29 mouse cellular contexts compared by ENCODE assay signal in genomic region chr2:130887456-130887855, GRCm38 (mm10). TPM values are rescaled to one million over a fixed set of nuclear protein-coding genes. Genes with fewer than 3 reads are reported as not detected.
A peak's percentile ranks its signal among the peaks of the same experiment; 100 is the strongest.
DNase-seq lines count a peak whose midpoint lies in the region; ATAC-seq and TF ChIP-seq lines count a peak whose summit lies in the region.
"Had no signal": no experiment of that assay in that cellular context is flagged by ENCODE, and none has a peak within 500 bp of the region (broad histone marks: within the 10 kb centered on the region; RNA-seq: fewer than 3 reads in every experiment).

No protein-coding gene starts in this region.

- no peak for ATAC-seq in heart, embryonic 12.5 days (ENCODE audit: insufficient number of reproducible peaks, low FRiP score)
- no peak for ATAC-seq in frontal cortex, adult (ENCODE audit: low TSS enrichment)
- ATAC-seq: forebrain, embryonic 13.5 days; forebrain, embryonic 16.5 days; intestine, postnatal 0 days; Patski had no signal

- H3K4me1 ChIP-seq in heart, adult 2 months (ENCODE audit: control insufficient read depth, insufficient read depth, low read length), result peaks cover 1% of the 10 kb centered on the region
- H3K4me1 ChIP-seq in heart, embryonic 12.5 days (replicated peaks), result no peaks in the 10 kb centered on the region
- peaks cover 2% of the 10 kb centered on the region; the same call in 1 of the 2 replicates for H3K4me1 ChIP-seq in embryonic fibroblast, embryonic 13.5 days (ENCODE audit: control insufficient read depth, insufficient read depth, low read length)
- H3K4me1 ChIP-seq: embryonic facial prominence, embryonic 10.5 days; embryonic facial prominence, embryonic 13.5 days; forebrain, embryonic 10.5 days; forebrain, embryonic 13.5 days; heart, embryonic 13.5 days; hindbrain, embryonic 12.5 days; hindbrain, embryonic 15.5 days had no signal

- peak overlapping the region; percentile 62 for H3K27ac ChIP-seq in heart, adult 2 months
- no peak overlapping the region for H3K27ac ChIP-seq in heart, embryonic 12.5 days (ENCODE audit: poor library complexity, severe bottlenecking)
- H3K27ac ChIP-seq in embryonic fibroblast, embryonic 13.5 days (ENCODE audit: insufficient read depth, low read length), result peak overlapping the region; percentile 52; the same call in 1 of the 2 replicates
- H3K27ac ChIP-seq: embryonic facial prominence, embryonic 10.5 days; embryonic facial prominence, embryonic 13.5 days; forebrain, embryonic 10.5 days; forebrain, embryonic 13.5 days; gastrocnemius, adult 2 months; heart, embryonic 13.5 days; hindbrain, embryonic 12.5 days; hindbrain, embryonic 15.5 days had no signal

- TF ChIP-seq CTCF in heart, adult 2 months (IDR thresholded peaks at IDR 0.05), result no peak
- no peak for TF ChIP-seq CTCF in embryonic fibroblast, embryonic 13.5 days (IDR thresholded peaks at IDR 0.05; ENCODE audit: borderline replicate concordance, insufficient read depth, low read length)

- H3K27me3 ChIP-seq in heart, adult 2 months (ENCODE audit: control insufficient read depth, insufficient read depth, low read length), result no peaks in the 10 kb centered on the region
- H3K27me3 ChIP-seq in heart, embryonic 12.5 days (replicated peaks), result no peaks in the 10 kb centered on the region
- H3K27me3 ChIP-seq: CH12.LX; embryonic facial prominence, embryonic 13.5 days; forebrain, embryonic 13.5 days; heart, embryonic 13.5 days; hindbrain, embryonic 12.5 days; hindbrain, embryonic 15.5 days; Patski had no signal

- H3K79me2 ChIP-seq in heart, adult 2 months (replicated peaks; ENCODE audit: control insufficient read depth, insufficient read depth, low read length), result no peaks in the 10 kb centered on the region

- DNase-seq in heart, adult 2 months, result no peak
- DNase-seq in kidney, adult 9 months, result peak; percentile 31
- no peak for DNase-seq in kidney, adult 18-20 months
- DNase-seq: adrenal gland, postnatal 10 days; adrenal gland, postnatal 36 days; B cell, adult 2 months; cerebellum, adult 11 months; cerebellum, adult 2 months; cerebellum, adult 9-11 months; cerebellum, postnatal 25 days; embryo, embryonic 11 days; gastrocnemius, adult 2 months; gastrocnemius, postnatal 14 days; heart, postnatal 14 days had no signal

- intact Hi-C loops in heart, adult 2 months (cut with DNase I), result no loop called here

- TF ChIP-seq EP300 in heart, adult 2 months (IDR thresholded peaks at IDR 0.05; ENCODE audit: insufficient read depth, low read depth, low read length), result no peak

- H3K9ac ChIP-seq in heart, adult 2 months (ENCODE audit: low read depth, low read length), result no peak overlapping the region
- H3K9ac ChIP-seq in heart, embryonic 12.5 days, result no peak overlapping the region
- H3K9ac ChIP-seq: embryonic facial prominence, embryonic 13.5 days; forebrain, embryonic 13.5 days; heart, embryonic 13.5 days; hindbrain, embryonic 12.5 days; hindbrain, embryonic 15.5 days had no signal

- no peak for TF ChIP-seq POLR2A in heart, adult 2 months (IDR thresholded peaks at IDR 0.05; ENCODE audit: insufficient read depth, low read depth, low read length)
- no peak for TF ChIP-seq POLR2A in embryonic fibroblast, embryonic 13.5 days (IDR thresholded peaks at IDR 0.05; ENCODE audit: low read depth, low read length)

- H3K4me3 ChIP-seq in heart, adult 2 months, result no peak overlapping the region
- no peak overlapping the region for H3K4me3 ChIP-seq in heart, embryonic 12.5 days
- no peak overlapping the region for H3K4me3 ChIP-seq in embryonic fibroblast, embryonic 13.5 days (ENCODE audit: insufficient read depth, low read length)
- H3K4me3 ChIP-seq: embryonic facial prominence, embryonic 10.5 days; embryonic facial prominence, embryonic 13.5 days; forebrain, embryonic 10.5 days; forebrain, embryonic 13.5 days; gastrocnemius, adult 2 months; heart, embryonic 13.5 days; hindbrain, embryonic 12.5 days; hindbrain, embryonic 15.5 days had no signal

- H3K9me3 ChIP-seq in heart, embryonic 12.5 days (replicated peaks), result no peaks in the 10 kb centered on the region
- H3K9me3 ChIP-seq: embryonic facial prominence, embryonic 10.5 days; embryonic facial prominence, embryonic 13.5 days; forebrain, embryonic 10.5 days; forebrain, embryonic 13.5 days; G1E; heart, embryonic 13.5 days; hindbrain, embryonic 12.5 days; hindbrain, embryonic 15.5 days had no signal

- H3K4me2 ChIP-seq in heart, embryonic 12.5 days, result no peak overlapping the region
- H3K4me2 ChIP-seq: embryonic facial prominence, embryonic 13.5 days; forebrain, embryonic 13.5 days; heart, embryonic 13.5 days; hindbrain, embryonic 12.5 days; hindbrain, embryonic 15.5 days had no signal

- H3K36me3 ChIP-seq in heart, adult 2 months (ENCODE audit: control insufficient read depth, insufficient read depth, low read length), result peaks cover 3% of the 10 kb centered on the region
- H3K36me3 ChIP-seq in heart, embryonic 12.5 days, result 0 out of 2 replicates have a peak, but pooled peaks cover 3% of the 10 kb centered on the region

- WGBS in heart, adult 2 months, result 50% methylated on average over 1 of the region's 1 CpGs
- 74% methylated on average over 1 of the region's 1 CpGs for WGBS in heart, embryonic 12.5 days

RNA-seq across cellular contexts. Expression of gene 4930402H24Rik, which starts 18.8 kb away (rescaled TPM):
- total RNA-seq in heart, adult 2 months (2021), result 10 to 100 TPM; 50.7 to 52.3 TPM
- polyA plus RNA-seq in heart, adult 2 months (2012; rRNA removed), result 34.2 and 62.3 TPM in 2 replicates
- 61.1 and 66.5 TPM in 2 replicates for polyA plus RNA-seq in heart, embryonic 12.5 days (2016; fragmentation: Nextera tagmentation; extraction: Ambion mirVana)
- polyA plus RNA-seq in embryonic fibroblast, embryonic 13.5 days (2011; ENCODE audit: insufficient read length, low read depth, missing spikeins), result 67.2 and 101 TPM in 2 replicates

RNA-seq across cellular contexts. Expression of gene Atrn, which starts 18.8 kb away (rescaled TPM):
- total RNA-seq in heart, adult 2 months (2021), result 10 to 100 TPM; 23.8 to 24.0 TPM
- polyA plus RNA-seq in heart, adult 2 months (2012; rRNA removed), result 8.2 and 16.4 TPM in 2 replicates
- 7.2 and 10.1 TPM in 2 replicates for polyA plus RNA-seq in heart, embryonic 12.5 days (2016; fragmentation: Nextera tagmentation; extraction: Ambion mirVana)
- polyA plus RNA-seq in embryonic fibroblast, embryonic 13.5 days (2011; ENCODE audit: insufficient read length, low read depth, missing spikeins), result 28.4 and 30.0 TPM in 2 replicates
